Mouse (Mus musculus) ES-CJ7 (cell line): Measurements from ENCODE around the gene Dthd1.
A peak's percentile ranks its signal among the peaks of the same experiment; 100 is the strongest.

ENCODE experiments used
- DNase-seq: peaks from one replicate; pipeline ENCODE4 v3.0.0; 2011; ENCODE audit warnings: low read depth, low spot score

The Dthd1 gene

DNA sequence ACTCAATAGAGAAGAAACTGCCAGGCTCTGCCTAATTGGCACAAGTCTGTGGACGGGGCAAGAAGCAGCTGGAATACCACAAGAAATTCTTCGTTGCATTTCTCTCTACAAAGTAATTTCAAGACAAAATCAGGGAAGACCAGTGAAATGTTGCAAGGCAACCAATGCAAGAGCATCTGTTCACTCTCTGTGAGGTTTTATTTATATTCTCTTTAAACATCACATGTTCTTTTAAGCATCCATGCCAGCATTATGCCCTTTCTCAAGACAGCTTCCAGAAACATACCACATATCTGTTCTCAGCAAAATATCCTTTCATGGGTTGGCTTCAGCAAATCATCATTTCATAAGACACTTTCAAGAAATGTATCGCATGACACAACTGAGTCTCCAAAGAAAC lies 50.7 kb downstream of the Dthd1 start:
- no peak for DNase-seq

DNA sequence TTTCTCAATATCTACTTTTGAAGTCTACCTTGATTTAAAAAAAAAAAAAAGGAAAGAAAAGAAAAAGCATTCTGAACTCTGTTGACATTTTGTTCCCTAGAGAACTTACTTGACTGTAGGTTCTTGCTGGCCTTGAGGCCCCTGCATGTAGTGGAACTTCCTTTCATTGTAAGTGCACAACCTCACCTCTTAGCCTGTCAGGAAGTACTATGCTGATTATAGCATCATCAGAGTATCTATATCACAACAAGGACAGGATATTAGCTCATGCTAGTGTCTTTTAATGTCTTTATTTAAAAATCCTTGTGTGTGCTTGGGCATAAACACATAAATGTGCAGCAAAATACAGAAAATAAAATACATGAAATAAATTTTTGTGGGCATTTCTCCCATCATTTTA lies 53.4 kb downstream of the Dthd1 start:
- DNase-seq = no peak

DNA sequence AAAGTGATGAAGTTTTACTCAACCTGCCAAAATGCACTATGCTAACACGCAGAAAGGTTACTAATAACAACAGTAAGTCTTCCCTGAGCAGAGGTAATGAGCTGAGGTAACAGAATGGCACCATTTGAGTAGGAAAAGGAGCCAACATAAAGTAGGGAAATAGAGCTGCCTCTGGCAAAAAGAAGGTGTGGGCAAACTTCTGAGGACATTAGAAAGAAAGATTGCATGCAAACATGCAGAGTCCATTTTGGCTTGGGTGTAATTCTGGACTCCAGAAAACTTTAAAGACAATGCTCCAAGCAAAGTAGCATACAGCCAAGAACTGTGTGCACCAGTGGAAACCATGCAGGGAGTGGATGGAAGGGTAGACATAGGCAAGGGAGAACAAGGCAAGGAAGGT lies 65.9 kb downstream of the Dthd1 start:
- DNase-seq = no peak

DNA sequence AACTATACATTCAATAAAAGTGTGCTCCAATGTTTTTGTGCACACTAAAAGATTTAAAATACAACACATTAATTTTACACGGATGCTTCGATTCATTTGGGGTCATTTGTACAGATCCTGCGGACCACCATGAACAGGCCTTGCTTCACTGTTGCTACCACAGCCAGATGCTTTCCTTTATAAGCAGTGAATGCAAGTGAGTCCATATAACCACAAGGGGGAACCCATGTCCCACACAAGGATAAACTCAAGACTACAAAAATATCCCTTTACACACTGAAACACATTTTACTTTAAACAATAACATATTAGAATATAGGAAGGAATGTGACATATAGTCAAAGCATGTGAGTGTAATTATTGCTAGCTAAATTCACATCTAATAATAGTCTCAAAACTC lies 81.7 kb downstream of the Dthd1 start:
- peak; percentile 14 for DNase-seq

DNA sequence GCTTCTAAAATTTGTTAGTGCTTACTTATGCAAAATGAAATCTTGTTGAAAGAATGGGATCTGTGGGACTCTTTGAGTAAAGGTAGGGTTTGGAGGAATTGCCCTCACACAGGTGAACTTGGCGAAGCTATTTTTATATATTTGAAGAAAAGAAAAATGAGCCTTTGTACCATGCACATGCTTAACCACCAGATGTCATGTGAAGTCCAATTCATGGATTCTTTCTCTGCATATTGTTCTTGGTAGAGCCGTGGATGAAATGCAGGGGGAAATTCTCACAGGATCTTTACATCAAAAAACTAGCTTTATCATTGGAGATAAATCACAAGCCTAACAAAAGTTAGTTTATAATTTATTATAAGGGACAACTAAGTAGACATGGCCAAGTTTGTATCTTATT lies 93.3 kb downstream of the Dthd1 start:
- no peak for DNase-seq

DNA sequence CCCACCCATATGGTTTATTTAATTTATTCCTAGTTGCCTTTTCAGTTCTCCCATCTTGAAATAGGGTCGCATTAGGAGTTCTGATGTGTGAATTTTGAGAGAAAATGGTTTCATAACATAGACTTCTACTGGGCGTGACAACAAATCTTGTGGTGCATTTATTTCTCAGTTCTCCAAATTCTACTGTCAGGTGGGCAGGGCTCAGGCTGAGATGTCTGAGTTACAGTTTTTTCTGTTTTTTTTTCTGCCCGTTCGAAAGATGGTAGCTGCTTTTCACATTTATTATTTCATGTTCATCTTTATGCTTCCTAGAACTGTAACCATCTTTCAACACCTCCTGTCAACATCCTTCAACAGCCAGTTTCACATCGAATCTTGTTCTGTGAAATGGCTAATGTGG lies 95.5 kb downstream of the Dthd1 start:
- DNase-seq = no peak

DNA sequence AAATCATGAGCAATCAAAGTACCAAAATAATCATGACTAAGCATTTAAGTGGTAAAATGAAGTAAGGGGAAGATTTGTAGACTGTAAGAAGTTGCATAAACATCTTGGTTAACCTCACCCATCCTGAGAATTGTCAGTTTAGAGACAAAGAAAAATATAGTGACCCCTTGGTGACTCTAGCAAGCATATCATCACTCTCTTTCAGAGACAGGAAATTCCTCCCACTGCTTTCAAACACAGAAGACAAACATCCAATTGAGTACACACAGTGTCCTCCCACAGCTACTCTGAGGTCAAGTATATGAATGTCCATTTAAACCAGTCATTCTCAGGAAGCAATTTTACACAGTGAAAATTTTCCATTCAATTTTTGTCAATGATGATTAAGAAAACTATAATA lies 111.0 kb downstream of the Dthd1 start:
- DNase-seq = no peak
